Mouse (Mus musculus) neural tube, embryonic 15.5 days (tissue): ENCODE measurements around the gene Filip1. TPM values are rescaled to one million over a fixed set of nuclear protein-coding genes. Genes with fewer than 3 reads are reported as not detected.

ENCODE experiments used
- ATAC-seq: fragments of 200-750 bp; cut with Nextera tagmentation; 2 replicates; pipeline ENCODE4 v1.8.0; 2017; ENCODE audit warnings: mild to moderate bottlenecking, moderate TSS enrichment, moderate library complexity; ENCODE audit not compliant: low FRiP score
- H3K27ac ChIP-seq: fragments of 300-500 bp; sonication (generic); replicated peaks from 2 replicates; pipeline ENCODE4 v1.5.1; 2015; ENCODE audit warnings: mild to moderate bottlenecking, inconsistent platforms
- H3K27me3 ChIP-seq: fragments of 300-500 bp; sonication (generic); replicated peaks from 2 replicates; pipeline ENCODE4 v1.6.1; 2015; ENCODE audit warnings: inconsistent platforms
- H3K36me3 ChIP-seq: fragments of 300-500 bp; sonication (generic); 2 replicates; pipeline ENCODE4 v1.6.1; 2015; ENCODE audit warnings: inconsistent platforms
- H3K4me1 ChIP-seq: fragments of 300-500 bp; sonication (generic); 2 replicates; pipeline ENCODE4 v1.6.1; 2015; ENCODE audit warnings: inconsistent platforms
- H3K4me2 ChIP-seq: fragments of 300-500 bp; sonication (generic); 2 replicates; pipeline ENCODE4 v1.6.1; 2015; ENCODE audit warnings: inconsistent platforms, mild to moderate bottlenecking, moderate library complexity
- H3K4me3 ChIP-seq: fragments of 300-500 bp; sonication (generic); replicated peaks from 2 replicates; pipeline ENCODE4 v1.5.1; 2015; ENCODE audit warnings: mild to moderate bottlenecking, inconsistent platforms
- H3K9ac ChIP-seq: fragments of 300-500 bp; sonication (generic); replicated peaks from 2 replicates; pipeline ENCODE4 v1.6.1; 2015; ENCODE audit warnings: mild to moderate bottlenecking, inconsistent platforms
- H3K9me3 ChIP-seq: fragments of 300-500 bp; sonication (generic); replicated peaks from 2 replicates; pipeline ENCODE4 v1.6.1; 2016; ENCODE audit warnings: inconsistent platforms
- WGBS: fragments of 180-500 bp; shearing (Covaris S2); methylation state at CpG from one replicate; pipeline ENCODE4 v1.1.7; 2015; ENCODE audit warnings: mixed read lengths; 5-methylcytosine and 5-hydroxymethylcytosine counted together
- polyA plus RNA-seq: library from polyadenylated mRNA; unstranded; fragments of >200 nt; fragmentation: Nextera tagmentation; extraction: Ambion mirVana; gene quantifications from 2 replicates; pipeline ENCODE4 v1.2.1, GENCODE M21; 2015

The Filip1 gene
- polyA plus RNA-seq, 1 experiment from 2014 or later: 3.0 TPM

DNA sequence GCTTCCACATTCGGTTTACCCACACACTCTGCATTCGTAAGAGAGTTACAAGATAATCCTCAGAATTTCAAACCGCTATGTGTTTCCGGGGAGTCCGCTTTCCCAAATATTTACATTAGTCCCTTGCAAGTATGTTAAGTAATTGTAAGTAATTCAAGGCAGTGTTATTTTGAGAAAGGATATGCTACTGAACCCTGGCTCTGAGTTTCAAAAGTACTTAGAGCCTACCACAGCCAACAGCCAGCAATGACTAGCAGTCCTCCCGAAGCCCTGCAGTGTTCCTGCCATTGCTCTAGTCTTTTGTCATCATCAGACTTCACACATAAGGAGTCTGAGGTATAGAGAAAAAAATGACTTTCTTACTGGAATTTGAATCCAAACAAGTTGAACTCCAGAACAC lies 67.8 kb downstream of the Filip1 start:
- H3K9me3 ChIP-seq: no peaks in the 10 kb centered on the region
- no peak for ATAC-seq
- no peaks in the 10 kb centered on the region for H3K36me3 ChIP-seq
- WGBS: 86% methylated on average over 6 of the region's 6 CpGs
- no peak overlapping the region for H3K9ac ChIP-seq
- no peak overlapping the region for H3K4me3 ChIP-seq
- H3K27ac ChIP-seq: no peak overlapping the region
- H3K4me2 ChIP-seq: no peak overlapping the region
- H3K4me1 ChIP-seq: no peaks in the 10 kb centered on the region
- H3K27me3 ChIP-seq: no peaks in the 10 kb centered on the region

DNA sequence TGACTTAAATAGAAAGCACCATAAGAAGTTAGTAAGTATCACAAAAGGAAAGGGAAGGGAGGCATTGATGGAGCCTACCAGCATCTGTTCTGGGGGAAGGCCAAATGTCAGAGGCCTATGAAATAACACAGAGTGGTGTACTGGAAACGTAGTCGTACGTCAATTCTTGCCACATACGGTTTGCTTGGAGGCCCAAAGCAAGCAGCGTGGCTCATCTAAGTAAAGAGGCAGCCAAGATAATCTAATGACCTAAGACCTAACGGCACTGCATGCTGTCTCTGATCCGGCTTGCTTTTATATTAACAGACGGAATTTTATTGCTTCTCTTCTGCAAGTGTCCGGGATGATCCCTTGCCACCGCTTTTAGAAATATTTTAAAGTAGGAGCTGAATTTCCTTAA lies 68.7 kb downstream of the Filip1 start:
- Histone ChIP-seq H3K27me3 (no peaks in the 10 kb centered on the region), H3K27ac (no peak overlapping the region), H3K4me3 (no peak overlapping the region), H3K36me3 (no peaks in the 10 kb centered on the region), H3K9me3 (no peaks in the 10 kb centered on the region), H3K4me1 (no peaks in the 10 kb centered on the region), H3K4me2 (no peak overlapping the region), H3K9ac (no peak overlapping the region)
- WGBS: 59% methylated on average over 10 of the region's 10 CpGs
- ATAC-seq: no peak

DNA sequence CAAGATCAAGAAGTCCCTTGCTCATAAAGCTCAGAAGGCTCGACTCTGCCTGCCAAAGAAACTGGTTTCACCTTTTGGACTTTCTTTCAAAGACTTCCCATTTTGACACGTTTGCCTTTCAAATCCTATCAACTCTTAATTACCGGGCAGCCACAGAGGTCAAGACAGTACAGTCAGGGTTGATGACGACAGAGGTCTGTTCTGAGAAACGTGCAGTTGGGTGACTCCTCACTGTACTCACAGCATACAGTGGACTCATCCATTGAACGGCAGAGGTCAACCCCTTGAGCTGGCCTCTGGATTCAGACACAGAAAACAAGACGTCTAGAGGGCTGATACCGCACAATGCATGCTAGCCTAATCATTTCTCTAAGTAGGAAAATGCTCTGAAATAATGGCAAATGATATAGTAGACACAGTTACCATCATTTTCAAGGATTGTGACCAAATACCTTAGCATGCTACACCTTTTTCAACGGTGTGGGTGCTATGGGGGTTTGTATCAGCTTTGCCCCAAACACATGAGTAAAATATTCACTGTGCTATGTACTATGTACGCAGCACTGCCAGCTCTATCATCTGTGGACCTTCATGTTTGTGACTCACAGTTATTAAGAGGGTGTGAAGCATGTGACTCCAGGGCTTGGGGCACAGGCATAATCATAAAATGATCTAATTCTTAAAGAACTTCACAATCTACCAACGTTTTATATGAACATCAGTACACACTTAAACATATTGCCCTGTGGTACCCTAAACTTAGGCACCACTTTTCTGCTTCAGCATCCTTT lies 74.0 kb downstream of the Filip1 start:
- no peak overlapping the region for H3K27ac ChIP-seq
- H3K4me1 ChIP-seq: no peaks in the 10 kb centered on the region
- no peak overlapping the region for H3K9ac ChIP-seq
- H3K36me3 ChIP-seq: no peaks in the 10 kb centered on the region
- no peaks in the 10 kb centered on the region for H3K27me3 ChIP-seq
- H3K4me2 ChIP-seq: no peak overlapping the region
- no peak for ATAC-seq
- H3K9me3 ChIP-seq: no peaks in the 10 kb centered on the region
- H3K4me3 ChIP-seq: no peak overlapping the region
- 86% methylated on average over 11 of the region's 11 CpGs for WGBS

DNA sequence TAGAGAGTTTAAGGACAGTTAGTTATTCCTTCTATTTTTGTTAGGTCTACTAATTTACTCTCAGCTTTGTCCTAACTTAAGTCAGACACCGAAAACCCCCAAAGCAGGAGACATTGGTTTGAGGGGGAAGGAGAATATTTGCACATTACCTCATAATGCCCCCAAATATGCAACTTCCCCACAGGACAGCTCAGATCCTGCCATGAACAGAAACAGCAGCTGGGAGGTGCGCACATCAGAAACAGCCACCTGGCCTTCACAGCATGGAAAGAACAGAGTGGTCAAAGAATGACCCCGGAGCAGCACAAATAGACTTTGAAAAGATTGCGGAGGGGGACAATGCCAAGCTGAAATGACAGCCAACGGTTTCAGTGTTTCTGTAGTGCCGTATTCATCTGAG lies 75.1 kb downstream of the Filip1 start:
- H3K4me2 ChIP-seq: no peak overlapping the region
- no peaks in the 10 kb centered on the region for H3K27me3 ChIP-seq
- no peak overlapping the region for H3K9ac ChIP-seq
- H3K27ac ChIP-seq: no peak overlapping the region
- H3K4me3 ChIP-seq: no peak overlapping the region
- no peaks in the 10 kb centered on the region for H3K36me3 ChIP-seq
- 66% methylated on average over 6 of the region's 6 CpGs for WGBS
- no peak for ATAC-seq
- H3K9me3 ChIP-seq: no peaks in the 10 kb centered on the region
- no peaks in the 10 kb centered on the region for H3K4me1 ChIP-seq

DNA sequence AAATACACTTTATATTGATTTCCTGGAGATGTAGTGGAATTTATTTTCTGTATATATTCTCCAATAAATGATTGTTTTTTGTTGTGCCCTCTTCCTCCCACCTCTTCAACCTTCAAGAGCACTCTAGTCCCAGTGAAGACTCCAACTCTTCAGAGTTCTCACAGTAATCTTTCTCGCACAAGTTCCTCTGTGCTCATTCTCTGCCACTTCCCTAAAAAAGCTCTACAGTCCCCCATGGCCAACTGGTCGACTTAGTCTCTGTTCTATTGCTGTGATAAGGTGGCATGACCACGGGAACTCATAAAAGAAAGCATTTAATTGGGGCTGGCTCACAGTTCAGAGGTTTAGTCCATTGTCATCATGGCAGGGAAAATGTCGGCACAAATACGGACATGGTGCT lies 80.1 kb downstream of the Filip1 start:
- H3K4me2 ChIP-seq: no peak overlapping the region
- H3K27ac ChIP-seq: no peak overlapping the region
- no peaks in the 10 kb centered on the region for H3K4me1 ChIP-seq
- no peak overlapping the region for H3K4me3 ChIP-seq
- no peak overlapping the region for H3K9ac ChIP-seq
- no peaks in the 10 kb centered on the region for H3K9me3 ChIP-seq
- H3K27me3 ChIP-seq: no peaks in the 10 kb centered on the region
- H3K36me3 ChIP-seq: no peaks in the 10 kb centered on the region
- ATAC-seq: no peak
- 88% methylated on average over 5 of the region's 5 CpGs for WGBS

DNA sequence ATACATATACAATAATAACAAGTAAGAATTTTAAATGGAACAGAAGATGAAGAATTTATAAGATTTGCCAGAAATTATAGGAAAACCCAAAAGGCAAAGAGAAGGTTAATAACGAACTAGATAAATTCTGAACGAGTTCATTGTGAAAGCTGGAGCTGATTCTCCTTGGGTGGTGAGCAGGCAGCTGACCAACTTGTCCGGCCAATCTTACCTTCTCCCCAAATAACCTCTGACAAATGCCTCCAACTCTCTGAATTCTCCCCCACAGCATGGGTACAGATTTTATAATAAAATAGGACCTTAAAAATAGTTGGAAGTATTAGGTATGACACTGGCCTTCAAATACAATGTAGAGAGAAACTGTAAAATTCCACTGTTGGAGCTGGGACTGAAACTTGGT lies 84.6 kb downstream of the Filip1 start:
- Histone ChIP-seq H3K9me3 (no peaks in the 10 kb centered on the region), H3K4me1 (no peaks in the 10 kb centered on the region), H3K4me3 (no peak overlapping the region), H3K4me2 (no peak overlapping the region), H3K9ac (no peak overlapping the region), H3K36me3 (no peaks in the 10 kb centered on the region), H3K27me3 (no peaks in the 10 kb centered on the region), H3K27ac (no peak overlapping the region)
- WGBS: 96% methylated on average over 3 of the region's 3 CpGs
- ATAC-seq: no peak

DNA sequence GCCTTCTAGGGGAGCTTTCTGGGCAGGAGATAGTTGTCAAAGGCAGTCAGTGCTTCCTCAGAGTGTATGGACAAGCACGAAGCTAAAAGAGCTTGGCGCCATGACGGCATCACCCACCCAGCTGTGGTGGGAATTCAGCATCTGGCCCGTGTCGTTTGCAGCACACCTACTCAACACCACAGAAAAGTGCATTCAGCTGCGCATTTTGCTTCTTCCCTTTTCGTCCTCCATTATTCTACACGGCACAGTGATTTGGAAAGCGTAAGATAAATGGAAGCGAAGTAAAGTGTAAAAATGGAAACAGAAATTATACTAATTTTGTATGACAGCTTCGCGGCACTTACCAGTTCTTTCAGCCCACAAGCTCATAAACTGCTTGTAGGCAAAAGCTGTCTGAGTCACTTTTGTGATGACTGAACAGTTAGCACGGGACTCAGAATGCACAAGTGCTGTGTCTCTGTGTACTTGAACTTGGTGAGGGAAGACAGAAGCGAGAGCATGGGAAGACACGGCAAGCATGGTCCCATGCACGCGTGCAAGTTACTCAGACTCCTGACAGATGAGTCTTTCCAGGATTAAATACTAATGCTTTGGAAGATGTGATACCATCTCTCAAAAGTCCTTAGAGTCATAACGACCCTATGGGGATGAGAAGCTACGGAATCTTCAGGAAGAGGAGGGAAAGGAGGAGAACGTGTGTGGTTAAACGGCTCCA lies 85.3 kb downstream of the Filip1 start:
- Histone ChIP-seq H3K27ac (no peak overlapping the region), H3K9me3 (no peaks in the 10 kb centered on the region), H3K36me3 (no peaks in the 10 kb centered on the region), H3K9ac (no peak overlapping the region), H3K4me3 (no peak overlapping the region), H3K4me1 (no peaks in the 10 kb centered on the region), H3K4me2 (no peak overlapping the region), H3K27me3 (no peaks in the 10 kb centered on the region)
- ATAC-seq: no peak
- 87% methylated on average over 21 of the region's 21 CpGs for WGBS

DNA sequence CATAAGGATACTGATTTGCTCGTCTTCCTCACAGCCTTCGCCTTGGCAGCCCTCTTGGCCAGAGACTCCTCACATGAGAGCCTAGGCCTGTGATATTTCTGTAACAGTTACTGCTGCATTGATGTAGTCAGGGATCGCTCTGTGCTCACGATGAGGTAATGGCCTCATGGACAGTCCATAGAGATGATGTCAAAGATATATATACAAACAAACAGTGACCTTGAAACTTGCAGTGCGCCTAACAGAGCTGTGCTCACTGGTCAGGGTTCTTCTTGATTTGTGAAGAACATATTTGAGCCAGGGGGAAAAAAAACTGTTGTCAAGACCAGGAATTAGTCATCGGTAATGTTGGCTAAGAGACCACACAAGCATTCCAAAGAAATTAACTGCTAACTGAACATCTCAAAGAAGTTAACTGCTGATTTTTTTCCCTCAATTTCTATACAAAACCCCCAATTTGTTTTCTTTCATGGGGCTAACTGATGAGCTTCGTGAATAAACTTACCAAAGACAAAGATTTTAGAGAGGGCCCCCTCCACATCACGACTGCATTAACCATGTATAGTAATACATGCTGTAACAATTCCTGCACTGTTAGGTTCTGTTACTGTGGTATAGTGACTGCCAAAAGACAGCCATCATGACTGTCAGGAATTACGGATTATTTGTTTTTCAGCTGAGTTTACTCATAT lies 86.0 kb downstream of the Filip1 start:
- no peaks in the 10 kb centered on the region for H3K36me3 ChIP-seq
- H3K4me3 ChIP-seq: no peak overlapping the region
- no peaks in the 10 kb centered on the region for H3K27me3 ChIP-seq
- no peak overlapping the region for H3K27ac ChIP-seq
- ATAC-seq: no peak
- H3K4me2 ChIP-seq: no peak overlapping the region
- 85% methylated on average over 9 of the region's 9 CpGs for WGBS
- no peaks in the 10 kb centered on the region for H3K4me1 ChIP-seq
- H3K9ac ChIP-seq: no peak overlapping the region
- no peaks in the 10 kb centered on the region for H3K9me3 ChIP-seq

DNA sequence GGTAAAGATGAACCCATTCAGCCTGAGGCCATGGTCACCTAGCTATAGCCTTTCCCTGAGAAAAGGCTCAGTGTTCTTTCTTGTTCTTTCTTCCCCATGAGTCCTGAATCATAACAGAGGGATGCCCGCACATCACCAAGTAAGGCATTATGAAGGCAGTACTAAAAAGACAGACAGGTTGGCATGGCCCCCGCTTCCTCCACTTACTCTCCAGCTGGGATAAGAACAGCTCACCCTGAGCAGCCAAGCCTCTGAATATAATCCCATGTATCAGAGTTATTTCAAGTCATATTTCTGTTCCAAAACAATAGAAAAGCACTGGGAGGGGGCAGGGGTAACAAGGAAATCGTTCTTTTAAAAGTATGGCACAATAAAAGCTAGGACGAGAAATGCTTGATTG lies 86.7 kb downstream of the Filip1 start:
- Histone ChIP-seq H3K9me3 (no peaks in the 10 kb centered on the region), H3K4me2 (no peak overlapping the region), H3K36me3 (no peaks in the 10 kb centered on the region), H3K27ac (no peak overlapping the region), H3K27me3 (no peaks in the 10 kb centered on the region), H3K9ac (no peak overlapping the region), H3K4me1 (no peaks in the 10 kb centered on the region), H3K4me3 (no peak overlapping the region)
- ATAC-seq: no peak
- 63% methylated on average over 4 of the region's 4 CpGs for WGBS

DNA sequence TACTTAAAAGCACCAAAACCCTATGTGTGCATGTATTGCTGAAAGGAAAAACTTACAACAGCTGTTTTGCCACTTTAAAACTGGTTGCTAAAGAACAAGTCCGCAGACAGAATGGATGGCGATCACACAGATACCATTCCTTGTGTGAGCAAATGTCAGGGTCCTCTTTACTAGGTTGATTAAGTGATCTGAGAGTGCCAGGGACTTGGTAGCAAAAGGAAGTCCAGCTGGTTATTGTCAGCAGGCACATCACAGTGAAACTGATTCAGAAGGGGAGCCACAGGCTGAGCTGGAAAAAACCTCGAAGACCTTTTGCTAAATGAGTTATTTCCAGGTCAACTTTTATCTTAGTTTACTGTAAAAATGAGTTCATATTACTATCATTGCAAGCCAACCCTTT lies 89.4 kb downstream of the Filip1 start:
- Histone ChIP-seq H3K27ac (no peak overlapping the region), H3K4me3 (no peak overlapping the region), H3K36me3 (no peaks in the 10 kb centered on the region), H3K4me1 (no peaks in the 10 kb centered on the region), H3K9ac (no peak overlapping the region), H3K4me2 (no peak overlapping the region), H3K9me3 (no peaks in the 10 kb centered on the region), H3K27me3 (no peaks in the 10 kb centered on the region)
- 74% methylated on average over 3 of the region's 3 CpGs for WGBS
- no peak for ATAC-seq

DNA sequence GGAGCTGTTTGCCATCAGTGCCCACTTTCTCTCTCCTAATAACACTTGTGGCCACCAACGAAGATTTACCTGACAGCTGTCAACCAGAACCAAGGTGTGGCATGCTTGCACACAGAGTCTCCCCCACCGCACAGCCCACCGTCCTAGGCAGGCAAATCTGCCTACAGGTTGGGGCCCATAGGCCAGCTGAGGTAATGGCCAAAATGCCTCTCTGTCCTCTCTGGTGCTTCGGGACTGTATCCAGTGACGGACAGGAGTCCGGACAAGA lies 90.2 kb downstream of the Filip1 start:
- Histone ChIP-seq H3K4me2 (no peak overlapping the region), H3K4me1 (no peaks in the 10 kb centered on the region), H3K4me3 (no peak overlapping the region), H3K27me3 (no peaks in the 10 kb centered on the region), H3K36me3 (no peaks in the 10 kb centered on the region), H3K9ac (no peak overlapping the region), H3K27ac (no peak overlapping the region), H3K9me3 (no peaks in the 10 kb centered on the region)
- ATAC-seq: no peak
- 87% methylated on average over 6 of the region's 6 CpGs for WGBS
